In the genomic region with DNA sequence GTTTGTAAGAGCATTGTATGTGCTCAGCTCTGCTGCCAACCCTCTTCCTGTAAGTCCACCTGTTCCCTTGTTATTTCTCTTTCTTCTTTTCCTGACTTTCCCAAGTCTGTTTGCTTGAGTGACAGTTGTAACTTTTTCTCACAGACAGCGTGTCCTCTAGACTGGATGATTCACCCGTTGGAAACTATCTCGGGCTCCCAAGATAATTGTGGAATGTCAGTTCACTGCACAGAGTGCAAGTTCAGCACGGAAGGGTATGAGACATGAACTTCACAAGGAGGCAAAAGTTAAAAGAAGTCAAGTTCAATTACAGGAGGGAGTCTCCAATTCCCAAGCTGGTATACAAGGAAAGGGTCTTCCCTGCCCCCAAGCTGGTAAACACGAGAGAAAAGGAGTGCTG, we compare ENCODE assay signal across 18 mouse cellular contexts.
DNase-seq lines count a peak whose midpoint lies in the region; ATAC-seq and TF ChIP-seq lines count a peak whose summit lies in the region.
"Had no signal": no experiment of that assay in that cellular context is flagged by ENCODE, and none has a peak within 500 bp of the region (broad histone marks: within the 10 kb centered on the region; RNA-seq: fewer than 3 reads in every experiment).

No protein-coding gene starts in this region.

- no peak overlapping the region for H3K9ac ChIP-seq in kidney, embryonic 15.5 days
- H3K9ac ChIP-seq: embryonic facial prominence, embryonic 15.5 days; liver, postnatal 0 days; midbrain, embryonic 12.5 days had no signal

- CTCF ChIA-PET in Patski (lab: Charles Lee), result interaction anchor here (1.5 kb wide), 1 partner anchor 10 kb away, joined by 3 read pairs; no protein-coding TSS in a partner anchor

- ATAC-seq in kidney, embryonic 15.5 days (replicated peaks; ENCODE audit: low FRiP score), result no peak
- no peak for ATAC-seq in Patski
- ATAC-seq: activated CD4-positive, CD25-positive, alpha-beta regulatory T cell, adult 4 months; forebrain, embryonic 14.5 days; hindbrain, embryonic 16.5 days; liver, postnatal 0 days had no signal

- H3K27ac ChIP-seq in kidney, embryonic 15.5 days, result no peak overlapping the region
- H3K27ac ChIP-seq: embryonic facial prominence, embryonic 15.5 days; midbrain, embryonic 12.5 days had no signal

- no peaks in the 10 kb centered on the region for H3K27me3 ChIP-seq in kidney, embryonic 15.5 days
- no peaks in the 10 kb centered on the region for H3K27me3 ChIP-seq in Patski
- H3K27me3 ChIP-seq: embryonic facial prominence, embryonic 15.5 days; midbrain, embryonic 12.5 days had no signal

- POLR2A ChIA-PET in Patski (lab: Charles Lee), result no interaction called here

- no peak overlapping the region for H3K4me2 ChIP-seq in kidney, embryonic 15.5 days
- H3K4me2 ChIP-seq: embryonic facial prominence, embryonic 15.5 days; midbrain, embryonic 12.5 days had no signal

- 65% methylated on average over 5 of the region's 5 CpGs for WGBS in kidney, embryonic 15.5 days

- H3K4me3 ChIP-seq in kidney, embryonic 15.5 days (replicated peaks), result no peak overlapping the region
- H3K4me3 ChIP-seq: embryonic facial prominence, embryonic 15.5 days; midbrain, embryonic 12.5 days had no signal

- H3K36me3 ChIP-seq in kidney, embryonic 15.5 days, result no peaks in the 10 kb centered on the region
- H3K36me3 ChIP-seq: embryonic facial prominence, embryonic 15.5 days; midbrain, embryonic 12.5 days had no signal

- peaks cover 4% of the 10 kb centered on the region; the same call in 1 of the 2 replicates for H3K4me1 ChIP-seq in kidney, embryonic 15.5 days
- H3K4me1 ChIP-seq: midbrain, embryonic 12.5 days had no signal

- in situ Hi-C loops in Patski (cut with MboI; ENCODE audit: low pct_unique_long_range_greater_than_20kb), result loop anchor here (5.0 kb wide), 1 partner anchor 99 kb away; no protein-coding TSS in a partner anchor

- intact Hi-C loops in heart, postnatal 14 days (cut with DNase I), result no loop called here

- no peaks in the 10 kb centered on the region for H3K9me3 ChIP-seq in kidney, embryonic 15.5 days (replicated peaks)
- H3K9me3 ChIP-seq: embryonic facial prominence, embryonic 15.5 days; midbrain, embryonic 12.5 days had no signal

- TF ChIP-seq CTCF in Patski (IDR thresholded peaks at IDR 0.05), result no peak

- peak; percentile 30 for DNase-seq in adrenal gland, adult 2 months
- no peak for DNase-seq in adrenal gland, adult 8-10 months
- DNase-seq in kidney, adult 9 months, result peak; percentile 25
- peak; percentile 55 for DNase-seq in Patski (ENCODE audit: low read depth, low spot score)
- peak; percentile 24 to 53 for DNase-seq in heart, postnatal 14 days
- DNase-seq in right cerebral cortex, postnatal 14 days, result no peak
- DNase-seq in frontal cortex, adult 2 months (ENCODE audit: extremely low spot score in 1 of 2, low spot score in 1 of 2), result no peak
- DNase-seq: cerebellum, postnatal 10 days; kidney, adult 18-20 months; liver, postnatal 0 days; retina, postnatal 1 day; thymus, adult 18-20 months had no signal

Comparison
In these comparisons a context has a peak if more than half of its experiments do, and no peak if none do; other contexts are left out.
1. DNase-seq: peak in adrenal gland, adult 2 months (single experiment), kidney, adult 9 months (single experiment), Patski (single experiment) and heart, postnatal 14 days (2 of 2); none in adrenal gland, adult 8-10 months (single experiment), right cerebral cortex, postnatal 14 days (single experiment) and frontal cortex, adult 2 months (0 of 2).